Mouse (Mus musculus): ENCODE measurements around the gene Wdr89. TPM values are rescaled to one million over a fixed set of nuclear protein-coding genes. Genes with fewer than 3 reads are reported as not detected.

Gene Wdr89
- polyA plus RNA-seq, 1 experiment, result 1.2 TPM

GRCm38 (mm10) chr12:75672630-75673029 lies 3.3 kb upstream of the Wdr89 start:
- H3K36me3 ChIP-seq (ENCODE audit: control insufficient read depth), result peaks cover 23% of the 10 kb centered on the region
- H3K9me3 ChIP-seq (ENCODE audit: control insufficient read depth, low read length), result no peaks in the 10 kb centered on the region
- no peaks in the 10 kb centered on the region for H3K27me3 ChIP-seq (ENCODE audit: control insufficient read depth)
- TF ChIP-seq GATA1 (IDR thresholded peaks at IDR 0.05; ENCODE audit: low read length) (no peak), TAL1 (IDR thresholded peaks at IDR 0.05; ENCODE audit: low read length) (no peak)
- H3K4me1 ChIP-seq (ENCODE audit: control insufficient read depth), result peaks cover 34% of the 10 kb centered on the region
- no peak overlapping the region for H3K4me3 ChIP-seq (replicated peaks)

DNA sequence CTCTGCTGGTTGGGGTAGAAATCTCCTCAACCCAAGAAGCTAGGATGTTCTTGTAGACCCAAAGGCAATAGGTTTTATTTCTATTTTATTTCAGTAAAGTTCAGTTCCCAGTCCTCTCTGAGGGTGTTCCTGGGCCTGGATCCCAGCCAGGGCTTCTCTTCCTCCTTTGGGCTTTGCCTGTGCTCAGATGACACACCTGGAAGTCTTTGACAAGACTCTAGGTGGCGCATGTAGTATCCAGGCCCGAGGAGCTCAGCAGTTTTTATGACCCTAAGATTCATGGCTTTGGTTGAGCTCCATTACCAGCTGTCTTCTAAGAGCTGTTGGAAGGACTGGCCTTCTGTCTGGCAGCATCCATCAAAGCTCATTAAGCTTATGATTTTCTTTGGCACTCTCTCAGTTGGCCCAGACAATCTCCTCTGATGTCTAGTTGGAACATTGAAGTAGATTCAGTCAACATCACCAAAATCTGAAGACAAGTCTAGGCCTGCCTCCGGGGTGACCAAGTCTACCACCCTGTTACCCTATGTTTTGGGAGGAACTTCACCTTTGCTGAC lies 2.5 kb upstream of the Wdr89 start:
- Histone ChIP-seq H3K36me3 (ENCODE audit: control insufficient read depth) (peaks cover 23% of the 10 kb centered on the region), H3K4me1 (ENCODE audit: control insufficient read depth) (peaks cover 35% of the 10 kb centered on the region), H3K4me3 (replicated peaks) (no peak overlapping the region), H3K9me3 (ENCODE audit: control insufficient read depth, low read length) (no peaks in the 10 kb centered on the region), H3K27me3 (ENCODE audit: control insufficient read depth) (no peaks in the 10 kb centered on the region)
- no peak for TF ChIP-seq TAL1 (IDR thresholded peaks at IDR 0.05; ENCODE audit: low read length)
- no peak for TF ChIP-seq GATA1 (IDR thresholded peaks at IDR 0.05; ENCODE audit: low read length)

GRCm38 (mm10) chr12:75670611-75671010 lies 1.3 kb upstream of the Wdr89 start:
- TF ChIP-seq GATA1 (IDR thresholded peaks at IDR 0.05; ENCODE audit: low read length), result no peak
- no peak for TF ChIP-seq TAL1 (IDR thresholded peaks at IDR 0.05; ENCODE audit: low read length)
- Histone ChIP-seq H3K36me3 (ENCODE audit: control insufficient read depth) (peaks cover 19% of the 10 kb centered on the region), H3K4me1 (ENCODE audit: control insufficient read depth) (peaks cover 39% of the 10 kb centered on the region), H3K4me3 (replicated peaks) (peak overlapping the region; percentile 70), H3K27me3 (ENCODE audit: control insufficient read depth) (no peaks in the 10 kb centered on the region), H3K9me3 (ENCODE audit: control insufficient read depth, low read length) (no peaks in the 10 kb centered on the region)

DNA sequence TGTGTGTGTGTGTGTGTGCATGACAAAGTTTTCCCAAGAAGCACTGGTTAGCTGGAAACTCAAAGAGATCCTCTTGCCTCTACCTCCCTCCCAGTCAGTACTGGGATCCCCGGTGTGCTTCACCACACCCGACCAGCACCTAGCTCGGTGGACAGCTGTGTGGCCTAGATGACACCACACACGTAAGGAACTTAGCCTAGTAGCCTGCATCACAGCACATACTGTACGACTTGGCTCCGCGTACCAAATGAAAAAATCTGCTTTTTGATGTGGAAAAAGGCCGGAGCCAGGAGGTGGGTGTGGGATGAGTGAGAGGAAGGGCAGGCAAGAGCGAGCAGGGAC lies 450 bp downstream of the Wdr89 start:
- no peaks in the 10 kb centered on the region for H3K27me3 ChIP-seq (ENCODE audit: control insufficient read depth)
- TF ChIP-seq GATA1 (IDR thresholded peaks at IDR 0.05; ENCODE audit: low read length), result no peak
- no peak for TF ChIP-seq TAL1 (IDR thresholded peaks at IDR 0.05; ENCODE audit: low read length)
- peak overlapping the region; percentile 70 for H3K4me3 ChIP-seq (replicated peaks)
- H3K4me1 ChIP-seq (ENCODE audit: control insufficient read depth), result peaks cover 39% of the 10 kb centered on the region
- H3K36me3 ChIP-seq (ENCODE audit: control insufficient read depth), result peaks cover 11% of the 10 kb centered on the region
- H3K9me3 ChIP-seq (ENCODE audit: control insufficient read depth, low read length), result no peaks in the 10 kb centered on the region

DNA sequence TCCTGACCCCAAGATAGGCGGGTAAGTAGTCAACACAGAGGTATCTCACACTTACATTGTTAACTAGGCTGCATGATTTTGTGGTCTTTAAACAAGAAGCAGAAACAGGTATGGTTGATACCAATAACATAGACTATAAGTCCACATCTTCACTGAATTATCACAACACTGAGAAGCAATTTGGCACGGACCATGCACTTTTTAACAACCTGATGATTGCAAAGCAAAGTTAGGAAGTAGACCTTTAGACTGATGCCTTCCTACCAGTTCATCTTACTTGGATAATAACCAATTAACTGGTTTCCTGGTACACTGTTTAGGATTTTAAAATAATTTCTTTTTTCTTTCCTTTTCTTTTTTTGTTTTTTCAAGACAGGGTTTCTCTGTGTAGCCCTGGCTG lies 1.1 kb downstream of the Wdr89 start:
- TF ChIP-seq GATA1 (IDR thresholded peaks at IDR 0.05; ENCODE audit: low read length) (no peak), TAL1 (IDR thresholded peaks at IDR 0.05; ENCODE audit: low read length) (no peak)
- H3K4me3 ChIP-seq (replicated peaks), result peak overlapping the region; percentile 2
- H3K27me3 ChIP-seq (ENCODE audit: control insufficient read depth), result no peaks in the 10 kb centered on the region
- peaks cover 11% of the 10 kb centered on the region for H3K36me3 ChIP-seq (ENCODE audit: control insufficient read depth)
- no peaks in the 10 kb centered on the region for H3K9me3 ChIP-seq (ENCODE audit: control insufficient read depth, low read length)
- H3K4me1 ChIP-seq (ENCODE audit: control insufficient read depth), result peaks cover 39% of the 10 kb centered on the region

DNA sequence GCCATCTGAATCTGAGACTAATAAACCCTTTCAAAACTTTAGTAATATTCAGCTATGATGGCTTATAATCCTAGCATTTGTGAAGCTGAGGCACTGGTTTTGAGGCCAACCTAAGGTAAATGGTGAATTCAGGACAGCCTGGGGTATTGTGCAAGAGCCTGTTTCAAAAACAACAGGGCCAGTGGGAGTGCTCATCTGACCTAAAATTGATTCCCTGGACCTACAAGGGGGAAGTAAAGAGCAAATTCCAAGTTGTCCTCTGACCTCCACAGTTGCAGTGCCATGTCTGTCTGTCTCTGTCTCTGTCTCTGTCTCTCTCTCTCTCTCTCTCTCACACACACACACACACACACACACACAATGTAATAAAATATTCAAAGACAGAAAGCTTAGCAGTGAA lies 2.4 kb downstream of the Wdr89 start:
- Histone ChIP-seq H3K36me3 (ENCODE audit: control insufficient read depth) (peaks cover under 1% of the 10 kb centered on the region; the same call in 1 of the 2 replicates), H3K4me3 (replicated peaks) (no peak overlapping the region), H3K4me1 (ENCODE audit: control insufficient read depth) (peaks cover 33% of the 10 kb centered on the region), H3K27me3 (ENCODE audit: control insufficient read depth) (no peaks in the 10 kb centered on the region), H3K9me3 (ENCODE audit: control insufficient read depth, low read length) (no peaks in the 10 kb centered on the region)
- TF ChIP-seq TAL1 (IDR thresholded peaks at IDR 0.05; ENCODE audit: low read length) (no peak), GATA1 (IDR thresholded peaks at IDR 0.05; ENCODE audit: low read length) (no peak)

DNA sequence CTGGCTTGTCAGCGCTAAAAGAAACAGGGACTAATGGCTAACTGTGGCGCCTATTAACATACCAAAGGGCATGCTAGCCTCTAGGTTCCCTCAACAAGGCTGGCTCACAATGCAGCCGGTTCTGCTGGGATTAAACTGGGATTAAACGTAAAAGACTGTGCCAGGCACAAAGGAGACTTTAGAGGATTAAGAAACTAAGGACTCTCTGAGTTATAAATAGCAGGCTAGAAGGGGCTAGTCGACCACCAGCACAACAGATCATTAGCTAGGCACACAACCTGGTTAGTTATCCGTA lies 4.9 kb downstream of the Wdr89 start:
- no peaks in the 10 kb centered on the region for H3K36me3 ChIP-seq (ENCODE audit: control insufficient read depth)
- H3K27me3 ChIP-seq (ENCODE audit: control insufficient read depth), result no peaks in the 10 kb centered on the region
- TF ChIP-seq TAL1 (IDR thresholded peaks at IDR 0.05; ENCODE audit: low read length) (no peak), GATA1 (IDR thresholded peaks at IDR 0.05; ENCODE audit: low read length) (no peak)
- H3K4me3 ChIP-seq (replicated peaks), result no peak overlapping the region
- no peaks in the 10 kb centered on the region for H3K9me3 ChIP-seq (ENCODE audit: control insufficient read depth, low read length)
- H3K4me1 ChIP-seq (ENCODE audit: control insufficient read depth), result peaks cover 18% of the 10 kb centered on the region

DNA sequence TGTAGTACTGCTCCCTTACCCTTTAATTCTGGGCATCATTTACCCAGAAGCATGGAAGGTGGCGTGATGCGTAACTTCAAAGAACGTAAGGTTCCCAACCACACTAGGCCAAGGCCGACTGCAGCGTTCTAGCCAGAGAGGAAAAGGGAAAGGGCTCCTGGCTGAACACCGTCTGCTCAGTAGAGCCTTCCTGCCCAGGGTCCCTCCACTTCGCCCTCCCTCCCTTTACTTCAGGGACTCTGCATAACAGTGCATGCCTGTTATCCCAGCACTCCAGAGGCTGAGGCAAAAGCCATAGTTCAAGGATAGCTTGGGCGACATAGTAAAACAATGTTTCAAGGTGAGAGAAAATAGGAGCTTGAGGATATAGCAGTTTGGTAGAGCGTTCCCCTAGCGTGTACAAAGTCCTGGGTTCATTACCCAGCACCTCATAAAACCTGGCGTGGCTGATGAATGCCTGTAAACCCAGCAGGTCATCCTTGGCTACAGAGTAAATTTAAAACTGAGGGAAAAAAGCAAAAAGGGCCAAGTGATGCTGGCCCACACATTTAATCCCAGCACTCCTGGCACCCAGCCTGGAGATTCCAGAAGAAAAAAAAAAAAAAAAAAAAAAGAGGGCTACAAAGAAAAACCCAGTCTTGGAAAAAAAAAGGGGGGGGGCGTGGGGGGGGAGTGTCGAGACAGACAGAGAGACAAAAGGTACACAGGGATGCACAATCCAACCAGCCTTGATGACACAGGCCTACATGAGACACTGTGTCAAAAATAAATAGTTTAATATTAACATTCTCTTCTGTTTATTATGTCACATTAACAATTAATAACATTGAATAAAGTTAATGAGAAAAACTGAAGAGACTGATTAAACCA lies 5.5 kb downstream of the Wdr89 start:
- TF ChIP-seq TAL1 (IDR thresholded peaks at IDR 0.05; ENCODE audit: low read length) (no peak), GATA1 (IDR thresholded peaks at IDR 0.05; ENCODE audit: low read length) (no peak)
- Histone ChIP-seq H3K9me3 (ENCODE audit: control insufficient read depth, low read length) (no peaks in the 10 kb centered on the region), H3K27me3 (ENCODE audit: control insufficient read depth) (no peaks in the 10 kb centered on the region), H3K4me1 (ENCODE audit: control insufficient read depth) (peaks cover 14% of the 10 kb centered on the region), H3K4me3 (replicated peaks) (no peak overlapping the region), H3K36me3 (ENCODE audit: control insufficient read depth) (no peaks in the 10 kb centered on the region)

- no peak for TF ChIP-seq GATA1 (IDR thresholded peaks at IDR 0.05; ENCODE audit: low read length)
- no peak for TF ChIP-seq TAL1 (IDR thresholded peaks at IDR 0.05; ENCODE audit: low read length)
- H3K27me3 ChIP-seq (ENCODE audit: control insufficient read depth), result no peaks in the 10 kb centered on the region
- H3K4me1 ChIP-seq (ENCODE audit: control insufficient read depth), result peaks cover 8% of the 10 kb centered on the region
- H3K36me3 ChIP-seq (ENCODE audit: control insufficient read depth), result no peaks in the 10 kb centered on the region
- H3K4me3 ChIP-seq (replicated peaks), result no peak overlapping the region
- H3K9me3 ChIP-seq (ENCODE audit: control insufficient read depth, low read length), result no peaks in the 10 kb centered on the region
These were observed 7.0 kb downstream of the Wdr89 start for GRCm38 (mm10) chr12:75662376-75662775.
